Mouse (Mus musculus) cerebellum, adult 2 months (tissue): Measurements from ENCODE around the gene Vegfa.

ENCODE experiments used
- CTCF ChIP-seq: fragments of 200-500 bp; IDR thresholded peaks from 2 replicates; pipeline ENCODE4 v1.5.1; 2011; ENCODE audit warnings: low read depth, mild to moderate bottlenecking, control low read depth, low read length, moderate library complexity, borderline replicate concordance; ENCODE audit not compliant: insufficient read depth
- POLR2A ChIP-seq: fragments of 200-500 bp; IDR thresholded peaks from 2 replicates; pipeline ENCODE4 v1.6.1; 2011; ENCODE audit warnings: low read length, control low read depth, borderline replicate concordance; ENCODE audit not compliant: insufficient read depth

GRCm38 (mm10) chr17:46021173-46021572, 11.0 kb downstream of the Vegfa start:
- TF ChIP-seq POLR2A (no peak), CTCF (no peak)
